Mouse (Mus musculus): ENCODE data around the gene Olfr847. TPM values are rescaled to one million over a fixed set of nuclear protein-coding genes. Genes with fewer than 3 reads are reported as not detected.

Gene Olfr847
- not detected for total RNA-seq (2021)
- long read RNA-seq, experiment 1: 0 reads
- long read RNA-seq, experiment 2: 0 reads

- no peak for DNase-seq (ENCODE audit: low spot score in 2 of 2)
These were observed at the start of gene Olfr847 for GRCm38 (mm10) chr9:19378569-19378968. TSS of gene Olfr847 (minus strand) at chr9:19378669.

- DNase-seq (ENCODE audit: low spot score in 2 of 2): no peak
These were observed 14.6 kb downstream of the Olfr847 start, which contains the start of gene Olfr846 for GRCm38 (mm10) chr9:19363905-19364304. TSS of gene Olfr846 (minus strand) at chr9:19364005.

GRCm38 (mm10) chr9:19336157-19336556 lies 42.3 kb downstream of the Olfr847 start, which contains the start of gene Olfr845:
TSS of gene Olfr845 (plus strand) at chr9:19336457.
- DNase-seq (ENCODE audit: low spot score in 2 of 2): no peak

Other genes with a start within 250 kb of the Olfr847 start
- gene Olfr837, start 242.4 kb downstream of the Olfr847 start, total RNA-seq (2021): not detected
- gene Olfr839-ps1, start 201.4 kb downstream of the Olfr847 start, total RNA-seq (2021): under 1 TPM; 0.09 to 0.12 TPM
- gene Olfr843, start 126.7 kb downstream of the Olfr847 start, total RNA-seq (2021): not detected
- not detected for gene Olfr844, start 62.3 kb downstream of the Olfr847 start, total RNA-seq (2021)
- not detected for gene Olfr845, start 42.2 kb downstream of the Olfr847 start, total RNA-seq (2021)
- gene Olfr846, start 14.7 kb downstream of the Olfr847 start, total RNA-seq (2021): not detected
- not detected for gene Olfr849, start 61.6 kb upstream of the Olfr847 start, total RNA-seq (2021)
- not detected for gene Olfr850, start 99.6 kb upstream of the Olfr847 start, total RNA-seq (2021)
- not detected for gene Olfr851, start 114.6 kb upstream of the Olfr847 start, total RNA-seq (2021)
- gene Olfr853, start 162.4 kb upstream of the Olfr847 start, total RNA-seq (2021): not detected
- not detected for gene Olfr854, start 188.7 kb upstream of the Olfr847 start, total RNA-seq (2021)
- gene Olfr855, start 203.9 kb upstream of the Olfr847 start, total RNA-seq (2021): not detected
- gene Zfp317, start 243.4 kb upstream of the Olfr847 start, total RNA-seq (2021): 10 to 100 TPM; 21.2 to 21.7 TPM

Measured in layer of hippocampus, postnatal 14 days (tissue).